Mouse (Mus musculus): Measurements from ENCODE around the gene Morc1.

Morc1 gene

GRCm38 (mm10) chr16:48474896-48475802 lies 44.1 kb downstream of the Morc1 start:
- no peak for DNase-seq (ENCODE audit: low spot score in 2 of 2)

GRCm38 (mm10) chr16:48479266-48479848 lies 48.3 kb downstream of the Morc1 start:
- peak in 1 of 2 experiments; percentile 22 for DNase-seq (ENCODE audit: low spot score in 2 of 2)

DNA sequence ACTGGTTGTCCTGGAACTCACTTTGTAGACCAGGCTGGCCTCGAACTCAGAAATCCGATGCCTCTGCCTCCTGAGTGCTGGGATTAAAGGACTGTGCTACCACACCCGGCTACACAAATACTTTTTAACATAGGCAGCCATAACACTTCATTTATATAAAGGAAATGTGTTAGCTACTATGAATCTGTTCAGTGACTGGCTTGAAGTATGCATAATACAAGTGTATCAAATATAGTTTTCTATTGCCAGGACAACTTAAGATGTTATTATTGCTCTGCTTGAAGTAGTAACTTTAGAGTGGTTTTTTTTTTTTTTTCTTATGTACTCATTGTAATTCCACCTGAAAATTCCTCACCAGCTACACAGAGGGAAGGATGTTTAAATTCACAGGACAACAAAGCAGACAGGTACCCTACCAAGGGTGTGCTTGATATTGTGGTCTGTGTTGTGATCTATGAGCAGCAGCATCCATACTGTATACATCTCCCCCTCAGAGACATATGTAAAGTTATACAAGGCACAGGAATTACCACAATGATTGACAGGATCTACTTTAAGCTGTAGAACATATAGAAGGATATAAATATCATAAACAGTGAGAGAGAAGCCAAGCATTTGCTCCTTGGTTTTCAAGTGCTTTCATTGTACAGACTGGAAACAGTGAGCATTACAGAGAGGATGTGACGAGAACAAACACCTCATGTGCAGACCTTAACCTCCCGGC lies 85.9 kb downstream of the Morc1 start:
- DNase-seq (ENCODE audit: low spot score in 2 of 2): no peak

GRCm38 (mm10) chr16:48519569-48519968 lies 88.5 kb downstream of the Morc1 start:
- DNase-seq (ENCODE audit: low spot score in 2 of 2): no peak

- DNase-seq (ENCODE audit: low spot score in 2 of 2): peak in 1 of 2 experiments; percentile 33
Observed at GRCm38 (mm10) chr16:48537108-48537507, 106.1 kb downstream of the Morc1 start.

DNA sequence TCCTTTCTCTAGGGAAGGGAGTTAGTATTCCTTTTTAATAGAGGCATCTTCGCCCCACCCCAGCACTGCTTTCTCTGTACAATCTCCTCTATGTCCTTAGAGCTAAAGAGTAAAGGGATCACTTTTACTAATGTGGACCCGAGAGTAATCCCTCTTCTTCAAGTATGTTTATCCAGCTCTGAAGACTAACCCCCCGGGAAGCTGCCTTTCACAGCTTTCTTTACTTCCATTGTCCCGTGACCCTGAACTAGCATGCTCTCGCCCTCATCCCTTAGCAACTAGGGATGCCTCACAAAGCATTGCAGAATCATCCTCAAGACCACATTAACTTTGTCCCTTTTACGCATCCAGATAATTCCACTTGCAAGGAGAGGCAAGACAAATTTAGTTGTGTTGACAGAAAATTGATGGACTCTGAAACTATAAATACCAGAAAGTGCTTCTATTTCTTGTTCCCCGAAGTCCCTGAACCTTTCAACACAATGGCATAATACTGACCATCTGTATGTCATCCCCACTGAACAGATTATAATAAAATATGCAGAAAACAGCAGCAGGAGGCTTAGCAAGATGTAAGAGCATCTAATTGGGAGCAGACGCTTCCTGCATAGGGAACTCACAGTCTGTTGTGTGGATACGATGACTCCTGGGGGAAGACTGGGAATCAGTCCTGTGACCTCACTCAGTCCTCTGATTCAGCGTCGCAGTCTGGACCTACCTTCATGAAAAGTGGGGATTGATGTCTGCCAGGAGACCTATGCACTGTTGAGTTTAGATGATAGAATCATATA lies 131.4 kb downstream of the Morc1 start:
- DNase-seq (ENCODE audit: low spot score in 2 of 2): no peak

GRCm38 (mm10) chr16:48570354-48570753 lies 139.3 kb downstream of the Morc1 start:
- peak; percentile 80 to 88 for DNase-seq (ENCODE audit: low spot score in 2 of 2)

DNA sequence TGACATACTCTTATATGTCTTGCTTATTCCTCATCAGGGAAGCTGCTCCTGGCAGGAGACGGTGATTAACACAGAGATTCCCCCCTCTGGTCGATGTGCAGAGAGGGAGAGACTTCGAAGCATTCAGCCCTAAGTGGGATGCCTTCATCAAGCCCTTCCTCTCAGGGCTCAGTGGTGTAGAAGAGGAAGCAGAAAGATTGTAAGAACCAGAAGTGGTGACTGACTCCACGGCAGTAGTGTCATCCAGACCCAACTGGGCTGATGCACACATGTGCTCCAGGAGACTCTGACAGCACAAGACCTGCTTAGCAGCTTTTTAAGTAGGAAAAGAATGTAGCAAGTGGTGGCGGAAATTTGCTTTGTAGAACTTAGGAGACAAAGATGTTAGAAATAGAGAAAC lies 143.0 kb downstream of the Morc1 start:
- no peak for DNase-seq (ENCODE audit: low spot score in 2 of 2)

- DNase-seq (ENCODE audit: low spot score in 2 of 2): no peak
Observed at GRCm38 (mm10) chr16:48574499-48574898, 143.5 kb downstream of the Morc1 start.

GRCm38 (mm10) chr16:48585369-48585768 lies 154.3 kb downstream of the Morc1 start:
- no peak for DNase-seq (ENCODE audit: low spot score in 2 of 2)

- no peak for DNase-seq (ENCODE audit: low spot score in 2 of 2)
Observed at GRCm38 (mm10) chr16:48594457-48594856, 163.4 kb downstream of the Morc1 start.

- no peak for DNase-seq (ENCODE audit: low spot score in 2 of 2)
Observed at GRCm38 (mm10) chr16:48595216-48595615, 164.2 kb downstream of the Morc1 start.

- DNase-seq (ENCODE audit: low spot score in 2 of 2): no peak
Observed at GRCm38 (mm10) chr16:48603735-48604211, 172.7 kb downstream of the Morc1 start.

- no peak for DNase-seq (ENCODE audit: low spot score in 2 of 2)
Observed at GRCm38 (mm10) chr16:48606476-48607038, 175.5 kb downstream of the Morc1 start.

DNA sequence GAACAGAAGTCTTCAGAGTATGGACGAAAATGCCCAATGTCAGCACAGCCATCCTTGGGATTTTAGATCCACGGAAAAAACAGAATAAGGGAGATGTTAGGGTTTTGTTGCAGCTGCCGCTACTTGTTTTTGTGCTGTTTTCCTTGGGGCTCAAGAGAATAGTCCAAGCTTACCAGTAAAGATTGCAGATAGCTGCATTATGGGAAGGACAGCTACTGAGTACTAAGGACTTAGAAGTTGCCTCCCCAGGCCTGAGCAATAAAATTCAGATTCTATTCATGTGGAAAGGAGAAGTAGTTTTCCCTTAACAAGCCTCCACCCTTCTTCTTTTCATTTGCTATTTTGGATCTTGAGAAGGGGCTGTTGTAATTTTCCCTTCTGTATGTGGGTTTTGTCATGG lies 177.2 kb downstream of the Morc1 start:
- no peak for DNase-seq (ENCODE audit: low spot score in 2 of 2)

GRCm38 (mm10) chr16:48610866-48611265 lies 179.8 kb downstream of the Morc1 start:
- no peak for DNase-seq (ENCODE audit: low spot score in 2 of 2)

DNA sequence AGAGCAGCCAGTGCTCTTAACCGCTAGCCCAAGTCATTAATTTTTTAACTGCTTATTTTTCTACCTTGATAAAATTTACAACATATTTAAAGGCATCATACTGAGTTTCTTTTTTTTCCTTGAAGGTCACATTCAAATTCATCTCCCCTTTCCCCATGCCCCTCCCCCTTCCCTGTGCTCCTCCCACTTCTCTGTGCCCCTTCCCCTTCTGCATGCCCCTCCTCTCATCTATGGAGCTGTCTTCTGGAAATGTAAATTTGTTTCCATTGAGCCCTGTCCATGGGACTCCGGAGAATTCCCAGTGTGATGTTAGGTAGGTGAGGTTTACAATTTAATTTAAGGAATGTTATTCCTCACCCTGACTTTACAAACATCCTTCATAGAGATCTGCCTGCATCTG lies 180.4 kb downstream of the Morc1 start:
- DNase-seq (ENCODE audit: low spot score in 2 of 2): no peak

DNA sequence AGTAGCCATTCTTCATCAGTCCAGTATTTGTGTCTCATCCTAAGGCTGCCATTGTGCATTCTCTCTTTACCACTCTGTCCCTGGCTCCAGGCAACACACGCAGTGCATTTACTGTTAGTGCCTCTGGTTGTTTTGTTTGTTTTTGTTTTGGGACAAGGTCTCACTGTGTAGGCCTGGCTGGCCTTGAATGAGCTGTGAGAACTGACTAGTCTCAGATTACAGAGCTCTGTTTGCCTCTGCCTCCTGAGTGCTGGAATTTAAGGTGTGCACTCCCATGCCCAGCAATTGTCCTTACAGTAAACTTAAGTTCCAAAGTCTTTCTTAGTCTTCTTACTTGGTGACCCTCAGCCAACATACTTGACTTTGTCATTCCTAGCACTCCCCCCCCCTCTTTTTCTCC lies 182.7 kb downstream of the Morc1 start:
- DNase-seq (ENCODE audit: low spot score in 2 of 2): no peak

DNA sequence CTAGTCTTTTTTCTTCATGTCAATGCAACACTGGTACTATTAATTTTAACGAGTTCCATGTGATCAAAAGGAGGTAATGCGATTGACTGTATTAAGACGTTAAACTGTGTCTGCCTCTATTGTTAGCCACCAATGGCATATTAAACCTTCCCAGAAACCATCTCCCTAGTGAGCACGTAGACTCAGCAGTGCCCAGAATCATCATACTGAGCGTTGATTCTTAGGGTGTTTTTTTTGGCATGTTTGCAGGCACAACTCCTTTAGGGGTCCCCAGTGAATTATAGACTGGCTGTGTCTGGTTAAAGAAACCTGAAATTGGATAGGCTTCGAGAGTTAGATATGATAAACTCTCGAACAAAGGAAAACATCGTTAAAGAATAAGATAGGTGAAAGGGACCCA lies 189.5 kb downstream of the Morc1 start:
- no peak for DNase-seq (ENCODE audit: low spot score in 2 of 2)

GRCm38 (mm10) chr16:48621019-48621418 lies 190.0 kb downstream of the Morc1 start:
- DNase-seq (ENCODE audit: low spot score in 2 of 2): no peak

DNA sequence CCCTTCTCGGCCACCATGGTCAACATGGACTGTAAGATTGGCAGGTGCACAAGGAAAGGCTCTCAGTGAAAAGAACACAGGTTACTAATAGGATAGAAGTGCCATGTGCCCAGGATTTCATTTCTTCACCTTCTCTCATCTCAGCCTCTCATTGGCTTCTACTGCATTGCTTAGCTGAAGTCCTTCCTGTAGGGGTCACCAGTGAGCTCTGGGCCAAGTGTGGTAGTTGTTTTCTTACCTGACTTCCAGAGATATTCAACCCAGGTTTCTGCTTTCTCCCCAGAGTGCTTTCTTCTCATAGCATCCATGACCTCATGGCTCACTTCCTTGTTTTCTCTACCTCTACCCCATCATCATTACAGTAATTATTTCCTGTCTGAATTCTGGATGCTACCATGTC lies 192.4 kb downstream of the Morc1 start:
- DNase-seq (ENCODE audit: low spot score in 2 of 2): no peak

All from right cerebral cortex, postnatal 10 days (tissue).